Mouse (Mus musculus): ENCODE results near the gene Cdh13. TPM values are rescaled to one million over a fixed set of nuclear protein-coding genes. Genes with fewer than 3 reads are reported as not detected.

Cdh13 gene
- polyA plus RNA-seq, 1 experiment from 2014 or later, result 18.2 TPM

- Histone ChIP-seq H3K9ac (ENCODE audit: low read length) (no peak overlapping the region), H3K27me3 (replicated peaks; ENCODE audit: control insufficient read depth, insufficient read depth, low read length) (no peaks in the 10 kb centered on the region), H3K27ac (ENCODE audit: low read depth) (no peak overlapping the region), H3K4me2 (ENCODE audit: low read length) (no peak overlapping the region), H3K4me3 (ENCODE audit: low read depth, low read length) (no peak overlapping the region), H3K9me3 (ENCODE audit: control insufficient read depth, low read length) (peaks cover 6% of the 10 kb centered on the region; the same call in 1 of the 2 replicates), H3K36me3 (ENCODE audit: control insufficient read depth, insufficient read depth, low read length) (no peaks in the 10 kb centered on the region), H3K4me1 (replicated peaks; ENCODE audit: control insufficient read depth, insufficient read depth, low read length) (no peaks in the 10 kb centered on the region; the same call in 1 of the 2 replicates)
- WGBS, result 48% methylated on average over 6 of the region's 6 CpGs
- ATAC-seq (replicated peaks; ENCODE audit: low FRiP score, low TSS enrichment, low read depth), result no peak
- no peak for DNase-seq (ENCODE audit: low spot score)
Observed at GRCm38 (mm10) chr8:118407322-118407721, 123.8 kb downstream of the Cdh13 start.

- 87% methylated on average over 3 of the region's 3 CpGs for WGBS
- H3K27me3 ChIP-seq (replicated peaks; ENCODE audit: control insufficient read depth, insufficient read depth, low read length), result no peaks in the 10 kb centered on the region
- no peaks in the 10 kb centered on the region; the same call in 1 of the 2 replicates for H3K4me1 ChIP-seq (replicated peaks; ENCODE audit: control insufficient read depth, insufficient read depth, low read length)
- no peak for DNase-seq (ENCODE audit: low spot score)
- H3K4me2 ChIP-seq (ENCODE audit: low read length), result no peak overlapping the region
- no peaks in the 10 kb centered on the region for H3K36me3 ChIP-seq (ENCODE audit: control insufficient read depth, insufficient read depth, low read length)
- no peaks in the 10 kb centered on the region for H3K9me3 ChIP-seq (ENCODE audit: control insufficient read depth, low read length)
- H3K27ac ChIP-seq (ENCODE audit: low read depth), result no peak overlapping the region
- no peak for ATAC-seq (replicated peaks; ENCODE audit: low FRiP score, low TSS enrichment, low read depth)
- no peak overlapping the region for H3K9ac ChIP-seq (ENCODE audit: low read length)
- no peak overlapping the region for H3K4me3 ChIP-seq (ENCODE audit: low read depth, low read length)
Observed at GRCm38 (mm10) chr8:118409396-118409795, 125.9 kb downstream of the Cdh13 start.

- 87% methylated on average over 4 of the region's 4 CpGs for WGBS
- H3K9me3 ChIP-seq (ENCODE audit: control insufficient read depth, low read length), result no peaks in the 10 kb centered on the region
- H3K27ac ChIP-seq (ENCODE audit: low read depth), result no peak overlapping the region
Observed at GRCm38 (mm10) chr8:118410341-118410970, 126.9 kb downstream of the Cdh13 start.

GRCm38 (mm10) chr8:118415672-118416071 lies 132.1 kb downstream of the Cdh13 start:
- Histone ChIP-seq H3K27ac (ENCODE audit: low read depth) (no peak overlapping the region; the same call in 1 of the 2 replicates), H3K4me3 (ENCODE audit: low read depth, low read length) (no peak overlapping the region), H3K9ac (ENCODE audit: low read length) (no peak overlapping the region), H3K4me1 (replicated peaks; ENCODE audit: control insufficient read depth, insufficient read depth, low read length) (0 out of 2 replicates have a peak, but pooled peaks cover 4% of the 10 kb centered on the region), H3K27me3 (replicated peaks; ENCODE audit: control insufficient read depth, insufficient read depth, low read length) (no peaks in the 10 kb centered on the region), H3K4me2 (ENCODE audit: low read length) (no peak overlapping the region), H3K9me3 (ENCODE audit: control insufficient read depth, low read length) (no peaks in the 10 kb centered on the region), H3K36me3 (ENCODE audit: control insufficient read depth, insufficient read depth, low read length) (no peaks in the 10 kb centered on the region)
- ATAC-seq (replicated peaks; ENCODE audit: low FRiP score, low TSS enrichment, low read depth) (no peak; the same call in 1 of the 2 replicates), DNase-seq (ENCODE audit: low spot score) (no peak)
- 55% methylated on average over 7 of the region's 7 CpGs for whole genome bisulfite sequencing

More at GRCm38 (mm10) chr8:118410341-118410970, 126.9 kb downstream of the Cdh13 start:
- ATAC-seq (replicated peaks; ENCODE audit: low FRiP score, low TSS enrichment, low read depth) (no peak), DNase-seq (ENCODE audit: low spot score) (no peak)
- Histone ChIP-seq H3K27me3 (replicated peaks; ENCODE audit: control insufficient read depth, insufficient read depth, low read length) (no peaks in the 10 kb centered on the region), H3K9ac (ENCODE audit: low read length) (no peak overlapping the region), H3K4me3 (ENCODE audit: low read depth, low read length) (no peak overlapping the region), H3K4me2 (ENCODE audit: low read length) (no peak overlapping the region), H3K4me1 (replicated peaks; ENCODE audit: control insufficient read depth, insufficient read depth, low read length) (no peaks in the 10 kb centered on the region; the same call in 1 of the 2 replicates), H3K36me3 (ENCODE audit: control insufficient read depth, insufficient read depth, low read length) (no peaks in the 10 kb centered on the region)

- Histone ChIP-seq H3K4me1 (replicated peaks; ENCODE audit: control insufficient read depth, insufficient read depth, low read length) (0 out of 2 replicates have a peak, but pooled peaks cover 4% of the 10 kb centered on the region), H3K27ac (ENCODE audit: low read depth) (no peak overlapping the region), H3K27me3 (replicated peaks; ENCODE audit: control insufficient read depth, insufficient read depth, low read length) (no peaks in the 10 kb centered on the region), H3K9me3 (ENCODE audit: control insufficient read depth, low read length) (no peaks in the 10 kb centered on the region), H3K4me3 (ENCODE audit: low read depth, low read length) (no peak overlapping the region), H3K9ac (ENCODE audit: low read length) (no peak overlapping the region), H3K4me2 (ENCODE audit: low read length) (no peak overlapping the region), H3K36me3 (ENCODE audit: control insufficient read depth, insufficient read depth, low read length) (no peaks in the 10 kb centered on the region)
- ATAC-seq (replicated peaks; ENCODE audit: low FRiP score, low TSS enrichment, low read depth), result no peak
- 84% methylated on average over 4 of the region's 4 CpGs for WGBS
- DNase-seq (ENCODE audit: low spot score), result no peak
Observed at GRCm38 (mm10) chr8:118416811-118417355, 133.3 kb downstream of the Cdh13 start.

GRCm38 (mm10) chr8:118422624-118423023 lies 139.1 kb downstream of the Cdh13 start:
- H3K4me1 ChIP-seq (replicated peaks; ENCODE audit: control insufficient read depth, insufficient read depth, low read length), result no peaks in the 10 kb centered on the region
- 84% methylated on average over 10 of the region's 10 CpGs for WGBS

GRCm38 (mm10) chr8:118428941-118429340 lies 145.4 kb downstream of the Cdh13 start:
- WGBS, result 77% methylated on average over 7 of the region's 7 CpGs
- H3K27me3 ChIP-seq (replicated peaks; ENCODE audit: control insufficient read depth, insufficient read depth, low read length), result no peaks in the 10 kb centered on the region
- H3K9me3 ChIP-seq (ENCODE audit: control insufficient read depth, low read length), result no peaks in the 10 kb centered on the region
- no peaks in the 10 kb centered on the region for H3K4me1 ChIP-seq (replicated peaks; ENCODE audit: control insufficient read depth, insufficient read depth, low read length)
- no peak overlapping the region for H3K27ac ChIP-seq (ENCODE audit: low read depth)
- no peaks in the 10 kb centered on the region for H3K36me3 ChIP-seq (ENCODE audit: control insufficient read depth, insufficient read depth, low read length)
- H3K4me2 ChIP-seq (ENCODE audit: low read length), result no peak overlapping the region
- ATAC-seq (replicated peaks; ENCODE audit: low FRiP score, low TSS enrichment, low read depth) (no peak), DNase-seq (ENCODE audit: low spot score) (no peak)
- no peak overlapping the region for H3K4me3 ChIP-seq (ENCODE audit: low read depth, low read length)
- no peak overlapping the region for H3K9ac ChIP-seq (ENCODE audit: low read length)

More at GRCm38 (mm10) chr8:118422624-118423023, 139.1 kb downstream of the Cdh13 start:
- no peaks in the 10 kb centered on the region for H3K36me3 ChIP-seq (ENCODE audit: control insufficient read depth, insufficient read depth, low read length)
- no peaks in the 10 kb centered on the region for H3K9me3 ChIP-seq (ENCODE audit: control insufficient read depth, low read length)
- H3K27me3 ChIP-seq (replicated peaks; ENCODE audit: control insufficient read depth, insufficient read depth, low read length), result no peaks in the 10 kb centered on the region
- no peak overlapping the region for H3K9ac ChIP-seq (ENCODE audit: low read length)
- ATAC-seq (replicated peaks; ENCODE audit: low FRiP score, low TSS enrichment, low read depth) (no peak), DNase-seq (ENCODE audit: low spot score) (no peak)
- no peak overlapping the region for H3K27ac ChIP-seq (ENCODE audit: low read depth)
- H3K4me3 ChIP-seq (ENCODE audit: low read depth, low read length), result no peak overlapping the region
- no peak overlapping the region for H3K4me2 ChIP-seq (ENCODE audit: low read length)

GRCm38 (mm10) chr8:118431731-118432440 lies 148.4 kb downstream of the Cdh13 start:
- H3K36me3 ChIP-seq (ENCODE audit: control insufficient read depth, insufficient read depth, low read length), result no peaks in the 10 kb centered on the region
- H3K9me3 ChIP-seq (ENCODE audit: control insufficient read depth, low read length), result no peaks in the 10 kb centered on the region
- H3K4me3 ChIP-seq (ENCODE audit: low read depth, low read length), result no peak overlapping the region
- ATAC-seq (replicated peaks; ENCODE audit: low FRiP score, low TSS enrichment, low read depth) (no peak), DNase-seq (ENCODE audit: low spot score) (no peak)
- WGBS, result 75% methylated on average over 11 of the region's 11 CpGs
- no peak overlapping the region for H3K4me2 ChIP-seq (ENCODE audit: low read length)
- H3K4me1 ChIP-seq (replicated peaks; ENCODE audit: control insufficient read depth, insufficient read depth, low read length), result no peaks in the 10 kb centered on the region
- H3K27ac ChIP-seq (ENCODE audit: low read depth), result no peak overlapping the region
- no peaks in the 10 kb centered on the region for H3K27me3 ChIP-seq (replicated peaks; ENCODE audit: control insufficient read depth, insufficient read depth, low read length)
- H3K9ac ChIP-seq (ENCODE audit: low read length), result no peak overlapping the region

All from intestine, embryonic 14.5 days (tissue).